Mouse (Mus musculus) megakaryocyte, embryonic 14.5 days (primary cell): Measurements from ENCODE around the gene Nsd1.

Experiments
- FLI1 ChIP-seq: IDR thresholded peaks from 2 replicates; pipeline ENCODE4 v1.6.1; 2012; ENCODE audit warnings: low read length, inconsistent platforms, mixed read lengths
- GATA1 ChIP-seq: IDR thresholded peaks from 3 replicates; pipeline ENCODE4 v1.6.1; 2012; ENCODE audit warnings: mixed read lengths, low read length, inconsistent platforms, borderline replicate concordance

DNA sequence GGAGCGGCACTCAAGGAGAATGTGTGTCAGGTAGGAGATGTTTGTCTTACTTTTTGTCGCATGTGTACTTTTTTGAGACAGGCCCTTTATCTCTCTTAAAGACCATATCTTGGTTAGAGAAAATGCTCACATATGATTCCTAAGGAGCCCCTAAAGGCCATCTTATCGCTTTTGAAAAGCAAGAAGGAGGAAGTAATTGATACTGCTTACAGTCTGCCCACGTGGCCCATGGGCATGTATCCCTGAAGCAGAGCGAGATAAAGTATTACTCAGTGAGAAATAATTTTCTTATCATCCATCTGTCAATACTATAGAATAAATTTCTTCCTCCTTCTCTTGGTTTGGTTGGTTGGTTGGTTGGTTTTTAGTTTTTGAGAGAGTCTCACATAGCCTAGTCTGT is 68.1 kb downstream of the Nsd1 start:
- TF ChIP-seq GATA1 (no peak), FLI1 (no peak)
